Mouse (Mus musculus) heart, embryonic 16.5 days (tissue): Measurements from ENCODE around the gene Spata6. TPM values are rescaled to one million over a fixed set of nuclear protein-coding genes. Genes with fewer than 3 reads are reported as not detected.
A peak's percentile ranks its signal among the peaks of the same experiment; 100 is the strongest.

Experiments
- ATAC-seq: fragments of 200-750 bp; cut with Nextera tagmentation; replicated peaks from 2 replicates; pipeline ENCODE4 v1.8.0; 2017; ENCODE audit warnings: moderate number of reproducible peaks; ENCODE audit not compliant: insufficient read depth, low FRiP score; ENCODE audit errors: extremely low read depth
- H3K27ac ChIP-seq: fragments of 300-500 bp; sonication (generic); 2 replicates; pipeline ENCODE4 v1.5.1; 2014; ENCODE audit warnings: mild to moderate bottlenecking, low read length, control low read depth, moderate library complexity
- H3K27me3 ChIP-seq: fragments of 300-500 bp; sonication (generic); 2 replicates; pipeline ENCODE4 v1.6.1; 2014; ENCODE audit warnings: low read length, mixed read lengths; ENCODE audit not compliant: control insufficient read depth, insufficient read depth
- H3K36me3 ChIP-seq: fragments of 300-500 bp; sonication (generic); 2 replicates; pipeline ENCODE4 v1.6.1; 2014; ENCODE audit not compliant: control insufficient read depth, insufficient read depth
- H3K4me1 ChIP-seq: fragments of 300-500 bp; sonication (generic); 2 replicates; pipeline ENCODE4 v1.6.1; 2014; ENCODE audit warnings: low read length, mixed read lengths; ENCODE audit not compliant: control insufficient read depth, insufficient read depth
- H3K4me2 ChIP-seq: fragments of 300-500 bp; sonication (generic); 2 replicates; pipeline ENCODE4 v1.6.1; 2014; ENCODE audit warnings: low read depth, mild to moderate bottlenecking, control low read depth, low read length
- H3K4me3 ChIP-seq: fragments of 300-500 bp; sonication (generic); 2 replicates; pipeline ENCODE4 v1.5.1; 2014; ENCODE audit warnings: mild to moderate bottlenecking, control low read depth, low read length
- H3K9ac ChIP-seq: fragments of 300-500 bp; sonication (generic); 2 replicates; pipeline ENCODE4 v1.6.1; 2014; ENCODE audit warnings: low read length, control low read depth
- H3K9me3 ChIP-seq: fragments of 300-500 bp; sonication (generic); replicated peaks from 2 replicates; pipeline ENCODE4 v1.6.1; 2016; ENCODE audit warnings: low read length; ENCODE audit not compliant: control insufficient read depth
- WGBS: fragments of 180-500 bp; shearing (Covaris S2); extraction: QIAGEN DNeasy Blood & Tissue Kit; methylation state at CpG from one replicate; pipeline ENCODE4 v1.1.7; 2014; 5-methylcytosine and 5-hydroxymethylcytosine counted together
- polyA plus RNA-seq: library from polyadenylated mRNA; unstranded; fragments of >200 nt; fragmentation: Nextera tagmentation; extraction: Ambion mirVana; gene quantifications from 2 replicates; pipeline ENCODE4 v1.2.1, GENCODE M21; 2015

The Spata6 gene
- polyA plus RNA-seq, 1 experiment from 2014 or later: 20.4 TPM

DNA sequence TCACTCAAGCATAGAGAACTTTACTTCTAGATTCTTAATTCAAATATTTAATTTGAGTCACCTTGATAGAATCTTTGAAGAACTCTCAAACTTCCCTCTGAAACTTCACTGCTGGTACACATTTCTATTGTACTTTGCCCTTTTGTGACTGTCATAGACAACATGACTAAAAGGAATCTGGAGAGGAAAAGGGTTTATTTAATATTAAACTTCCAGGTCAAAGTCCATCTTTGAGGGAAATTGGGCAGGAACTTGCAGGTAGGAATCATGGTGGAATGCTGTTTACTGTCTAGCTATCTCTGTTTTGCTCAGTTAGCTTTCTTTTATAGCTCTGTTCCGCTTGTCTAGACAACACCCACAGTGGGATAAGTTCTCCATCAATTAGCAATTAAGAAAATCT lies 17.8 kb downstream of the Spata6 start:
- H3K4me2 ChIP-seq: no peak overlapping the region
- H3K27me3 ChIP-seq: no peaks in the 10 kb centered on the region
- H3K4me3 ChIP-seq: no peak overlapping the region
- H3K27ac ChIP-seq: no peak overlapping the region
- no peaks in the 10 kb centered on the region for H3K36me3 ChIP-seq
- ATAC-seq: no peak
- no peaks in the 10 kb centered on the region for H3K9me3 ChIP-seq
- 92% methylated on average over 1 of the region's 1 CpGs for WGBS
- H3K9ac ChIP-seq: no peak overlapping the region
- H3K4me1 ChIP-seq: no peaks in the 10 kb centered on the region

DNA sequence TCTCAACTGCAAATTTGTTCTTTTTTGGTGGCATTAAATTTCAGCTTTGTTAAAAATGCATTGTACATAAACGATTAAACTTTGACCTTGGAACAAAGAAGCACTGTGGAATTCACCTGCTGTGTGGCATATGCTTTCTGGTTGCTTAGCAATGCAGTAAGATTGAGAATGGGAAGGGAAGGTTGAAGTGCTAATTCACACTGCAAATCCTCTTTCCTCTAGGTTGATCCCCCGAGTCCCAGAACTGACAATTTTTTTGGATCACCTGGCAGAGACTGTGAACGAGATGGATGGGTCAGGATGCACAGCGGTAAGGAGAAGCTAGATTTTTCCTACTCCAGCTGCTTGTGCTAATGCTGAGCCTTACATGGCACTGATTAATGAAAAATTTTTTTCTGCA lies 60.7 kb downstream of the Spata6 start:
- H3K36me3 ChIP-seq: 0 out of 2 replicates have a peak, but pooled peaks cover 3% of the 10 kb centered on the region
- H3K4me3 ChIP-seq: no peak overlapping the region
- ATAC-seq: no peak
- WGBS: 74% methylated on average over 4 of the region's 4 CpGs
- H3K4me2 ChIP-seq: no peak overlapping the region
- no peaks in the 10 kb centered on the region for H3K9me3 ChIP-seq
- no peaks in the 10 kb centered on the region for H3K27me3 ChIP-seq
- no peak overlapping the region for H3K9ac ChIP-seq
- no peaks in the 10 kb centered on the region; the same call in 1 of the 2 replicates for H3K4me1 ChIP-seq
- no peak overlapping the region for H3K27ac ChIP-seq

DNA sequence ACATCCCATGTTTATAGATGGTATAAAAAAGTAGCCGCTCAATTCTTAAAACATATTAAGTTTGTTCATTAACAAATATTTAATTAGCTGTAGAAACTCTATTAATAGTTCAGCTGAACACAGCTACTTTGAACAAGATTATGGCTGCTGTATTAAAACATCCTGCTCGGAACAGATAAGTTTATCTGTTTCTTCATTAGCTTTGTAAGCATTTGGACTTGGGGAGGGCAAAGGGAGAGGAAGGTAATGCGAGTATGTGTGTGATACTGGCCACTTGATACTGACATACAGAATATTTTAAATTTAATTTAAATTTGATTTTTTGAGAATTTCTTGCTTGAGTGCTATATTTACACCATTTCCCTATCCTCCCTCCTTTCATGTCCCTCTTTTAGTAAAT lies 80.1 kb downstream of the Spata6 start:
- Histone ChIP-seq H3K36me3 (no peaks in the 10 kb centered on the region), H3K27ac (no peak overlapping the region), H3K4me1 (no peaks in the 10 kb centered on the region), H3K27me3 (no peaks in the 10 kb centered on the region), H3K4me2 (no peak overlapping the region), H3K9me3 (no peaks in the 10 kb centered on the region), H3K9ac (no peak overlapping the region), H3K4me3 (no peak overlapping the region)
- ATAC-seq: no peak
- WGBS: 80% methylated on average over 3 of the region's 3 CpGs

DNA sequence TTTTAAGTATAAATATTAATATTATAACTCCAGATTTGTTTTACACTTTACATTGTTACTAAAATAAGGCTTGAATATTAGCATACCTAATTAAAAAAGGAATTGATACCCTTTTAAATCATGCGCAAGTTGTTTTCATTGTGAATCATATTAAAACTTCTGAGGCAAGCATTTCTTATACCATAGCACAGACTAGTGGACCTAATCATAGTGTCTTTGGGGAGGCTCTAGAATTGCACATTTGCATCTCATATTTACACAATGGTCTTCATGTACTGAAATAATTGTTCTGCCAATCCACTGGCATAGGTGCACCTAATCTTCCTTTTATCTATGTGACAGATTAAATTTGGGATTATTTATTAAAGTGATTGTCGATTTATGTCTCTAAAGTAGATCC lies 83.4 kb downstream of the Spata6 start:
- 80% methylated on average over 2 of the region's 2 CpGs for WGBS
- Histone ChIP-seq H3K4me1 (no peaks in the 10 kb centered on the region), H3K27ac (no peak overlapping the region), H3K4me2 (no peak overlapping the region), H3K27me3 (no peaks in the 10 kb centered on the region), H3K36me3 (no peaks in the 10 kb centered on the region), H3K9ac (no peak overlapping the region), H3K4me3 (no peak overlapping the region), H3K9me3 (no peaks in the 10 kb centered on the region)
- no peak for ATAC-seq

DNA sequence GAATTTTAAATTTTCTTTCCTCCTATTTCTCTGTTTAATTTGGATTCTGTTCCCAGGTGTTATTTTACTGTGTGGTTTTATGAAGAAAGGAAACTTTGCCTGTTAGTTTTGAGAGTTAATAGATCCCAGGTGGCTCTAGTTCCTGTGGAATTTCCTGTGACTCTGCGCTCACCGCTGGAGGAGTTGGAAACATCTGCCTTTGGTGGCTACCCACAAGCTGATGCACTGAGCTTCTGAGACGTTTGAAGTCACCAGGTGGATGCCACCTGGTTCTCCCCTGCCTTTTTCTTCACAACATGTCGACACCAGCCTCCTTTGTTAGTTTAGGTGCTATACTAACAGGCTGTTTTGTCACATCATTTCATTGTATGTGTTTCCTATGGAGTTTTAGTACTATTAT lies 97.7 kb downstream of the Spata6 start:
- ATAC-seq: peak; percentile 69
- no peak overlapping the region for H3K4me3 ChIP-seq
- no peaks in the 10 kb centered on the region for H3K27me3 ChIP-seq
- no peak overlapping the region for H3K9ac ChIP-seq
- no peaks in the 10 kb centered on the region for H3K36me3 ChIP-seq
- H3K4me1 ChIP-seq: no peaks in the 10 kb centered on the region
- WGBS: 42% methylated on average over 4 of the region's 4 CpGs
- H3K27ac ChIP-seq: no peak overlapping the region
- no peaks in the 10 kb centered on the region for H3K9me3 ChIP-seq
- H3K4me2 ChIP-seq: no peak overlapping the region

DNA sequence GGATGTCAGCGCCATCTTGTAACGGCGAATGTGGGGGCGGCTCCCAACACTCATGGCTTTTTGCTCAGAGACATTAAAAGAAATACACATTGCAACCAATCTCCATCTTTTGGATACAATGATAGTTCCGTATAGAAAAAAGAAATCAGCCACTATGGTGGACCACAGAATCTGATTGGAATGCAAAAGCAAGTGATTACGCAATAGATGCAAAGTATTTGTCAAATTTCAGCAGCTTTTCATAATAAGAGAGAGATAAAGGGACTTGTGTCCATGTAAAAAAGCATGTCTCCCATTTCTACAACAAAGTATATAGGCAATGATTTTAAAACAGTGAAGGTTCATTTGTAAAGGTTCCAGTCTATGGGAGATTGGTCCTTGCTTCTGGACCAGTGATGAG lies 119.1 kb downstream of the Spata6 start:
- Histone ChIP-seq H3K27me3 (no peaks in the 10 kb centered on the region), H3K4me3 (no peak overlapping the region), H3K4me1 (no peaks in the 10 kb centered on the region), H3K27ac (no peak overlapping the region), H3K9me3 (no peaks in the 10 kb centered on the region), H3K36me3 (no peaks in the 10 kb centered on the region), H3K9ac (no peak overlapping the region), H3K4me2 (no peak overlapping the region)
- 92% methylated on average over 6 of the region's 6 CpGs for WGBS
- no peak for ATAC-seq

DNA sequence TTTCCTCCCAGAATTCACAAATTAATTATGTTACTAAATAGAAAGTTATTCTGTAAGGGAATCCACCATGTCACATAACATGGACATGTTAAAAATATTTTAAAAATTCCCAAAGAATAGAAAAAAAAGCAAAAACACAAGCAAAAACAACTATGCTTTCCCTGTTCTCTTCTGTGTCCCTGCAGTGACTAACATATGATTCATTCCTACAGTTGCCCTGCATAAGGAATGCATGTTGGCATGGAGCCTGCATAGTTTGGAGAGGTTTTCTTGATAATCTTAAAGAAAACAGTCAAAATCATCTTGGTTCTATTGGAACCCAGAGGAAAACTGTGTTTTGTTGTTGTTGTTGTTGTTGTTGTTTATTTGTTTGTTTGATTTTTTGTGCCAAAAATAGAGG lies 132.8 kb downstream of the Spata6 start:
- H3K4me1 ChIP-seq: no peaks in the 10 kb centered on the region
- no peaks in the 10 kb centered on the region for H3K36me3 ChIP-seq
- H3K4me2 ChIP-seq: no peak overlapping the region
- H3K27me3 ChIP-seq: no peaks in the 10 kb centered on the region
- H3K9me3 ChIP-seq: no peaks in the 10 kb centered on the region
- H3K27ac ChIP-seq: no peak overlapping the region
- H3K4me3 ChIP-seq: no peak overlapping the region
- no peak for ATAC-seq
- no peak overlapping the region for H3K9ac ChIP-seq

DNA sequence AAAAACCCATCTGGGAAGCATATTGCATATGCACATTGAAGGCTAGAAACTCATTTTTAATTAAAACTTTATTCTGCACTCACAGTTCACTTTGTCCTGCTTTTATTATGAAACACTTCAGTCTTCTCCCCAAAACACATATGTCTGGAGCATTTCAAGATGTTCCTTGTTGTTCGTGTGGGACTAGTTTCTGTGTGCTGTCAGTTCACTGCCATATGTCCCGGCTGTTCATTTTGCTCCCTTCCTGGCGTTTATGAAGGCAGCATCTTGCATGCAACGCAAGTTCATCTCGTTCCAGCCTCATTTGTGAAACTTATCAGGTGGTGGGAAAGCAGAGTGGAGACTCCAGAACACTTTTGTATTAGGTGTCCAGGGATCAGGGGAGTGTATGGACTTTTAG lies 146.9 kb downstream of the Spata6 start:
- no peak overlapping the region for H3K27ac ChIP-seq
- H3K4me2 ChIP-seq: no peak overlapping the region
- no peaks in the 10 kb centered on the region for H3K9me3 ChIP-seq
- H3K36me3 ChIP-seq: no peaks in the 10 kb centered on the region
- no peaks in the 10 kb centered on the region for H3K27me3 ChIP-seq
- WGBS: 76% methylated on average over 5 of the region's 5 CpGs
- H3K4me3 ChIP-seq: no peak overlapping the region
- ATAC-seq: no peak
- H3K4me1 ChIP-seq: no peaks in the 10 kb centered on the region
- H3K9ac ChIP-seq: no peak overlapping the region

DNA sequence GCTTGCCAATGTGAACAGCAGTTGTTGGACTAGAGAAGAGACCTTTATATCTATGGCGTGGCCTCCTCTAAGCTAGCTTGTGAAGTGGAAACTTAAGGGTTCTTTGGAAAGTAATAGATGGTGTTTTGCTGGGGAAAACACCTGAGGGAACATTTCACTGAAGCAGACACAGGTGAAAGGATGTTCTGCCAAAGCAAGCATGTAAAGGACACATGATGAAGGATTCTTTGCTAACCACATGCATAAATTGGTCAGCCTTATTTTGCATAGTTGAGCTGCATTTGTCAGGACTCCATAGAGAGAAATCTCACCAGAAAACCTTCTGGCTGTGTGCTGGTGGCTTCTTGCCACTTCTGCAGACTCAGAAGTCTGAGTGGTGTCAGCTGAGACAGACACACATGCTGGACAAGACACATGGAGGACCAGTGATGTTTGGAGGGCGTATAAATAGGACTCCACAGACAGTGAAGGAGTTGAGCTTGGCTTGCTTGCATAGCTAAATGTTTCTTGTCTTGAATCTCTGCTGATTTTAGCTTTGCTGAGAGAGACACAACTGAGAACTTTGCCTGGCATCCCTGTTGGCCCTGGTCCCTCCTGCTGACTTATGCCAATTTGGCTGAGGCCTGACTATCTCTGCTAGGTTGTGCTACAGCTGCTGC lies 148.1 kb downstream of the Spata6 start:
- H3K36me3 ChIP-seq: no peaks in the 10 kb centered on the region
- H3K4me3 ChIP-seq: no peak overlapping the region
- no peaks in the 10 kb centered on the region for H3K9me3 ChIP-seq
- no peak overlapping the region for H3K9ac ChIP-seq
- ATAC-seq: no peak
- no peak overlapping the region for H3K4me2 ChIP-seq
- no peaks in the 10 kb centered on the region for H3K27me3 ChIP-seq
- H3K27ac ChIP-seq: no peak overlapping the region
- H3K4me1 ChIP-seq: no peaks in the 10 kb centered on the region
- 65% methylated on average over 2 of the region's 2 CpGs for whole genome bisulfite sequencing
